Mouse (Mus musculus): Measurements from ENCODE around the gene Snrnp70. TPM values are rescaled to one million over a fixed set of nuclear protein-coding genes. Genes with fewer than 3 reads are reported as not detected.

Gene Snrnp70
- polyA plus RNA-seq, 1 experiment from 2014 or later = 305 TPM

GRCm38 (mm10) chr7:45338161-45338911 lies 57.2 kb downstream of the Snrnp70 start:
- WGBS = 2% methylated on average over 14 of the region's 14 CpGs
- Histone ChIP-seq H3K9me3 (replicated peaks) (no peaks in the 10 kb centered on the region), H3K4me1 (peaks cover 68% of the 10 kb centered on the region), H3K36me3 (no peaks in the 10 kb centered on the region), H3K4me3 (peak overlapping the region; percentile 69), H3K27me3 (ENCODE audit: low read depth, poor library complexity, severe bottlenecking) (peaks cover 38% of the 10 kb centered on the region), H3K27ac (peak overlapping the region; percentile 87)
- peak; percentile 49 for DNase-seq (ENCODE audit: low spot score)

GRCm38 (mm10) chr7:45337469-45337868 lies 58.1 kb downstream of the Snrnp70 start:
- Histone ChIP-seq H3K4me1 (peaks cover 76% of the 10 kb centered on the region), H3K9me3 (replicated peaks) (no peaks in the 10 kb centered on the region), H3K27me3 (ENCODE audit: low read depth, poor library complexity, severe bottlenecking) (peaks cover 33% of the 10 kb centered on the region), H3K4me3 (peak overlapping the region; percentile 69; the same call in 1 of the 2 replicates), H3K36me3 (no peaks in the 10 kb centered on the region), H3K27ac (no peak overlapping the region)
- DNase-seq (ENCODE audit: low spot score) = no peak
- WGBS = 16% methylated on average over 4 of the region's 4 CpGs

- peaks cover 35% of the 10 kb centered on the region for H3K27me3 ChIP-seq (ENCODE audit: low read depth, poor library complexity, severe bottlenecking)
- no peak overlapping the region for H3K27ac ChIP-seq
- WGBS = 91% methylated on average over 4 of the region's 4 CpGs
- H3K36me3 ChIP-seq = no peaks in the 10 kb centered on the region
- DNase-seq (ENCODE audit: low spot score) = no peak
- H3K4me3 ChIP-seq = no peak overlapping the region
- peaks cover 79% of the 10 kb centered on the region for H3K4me1 ChIP-seq
- no peaks in the 10 kb centered on the region for H3K9me3 ChIP-seq (replicated peaks)
These were observed 59.2 kb downstream of the Snrnp70 start for GRCm38 (mm10) chr7:45336319-45336718.

- 30% methylated on average over 5 of the region's 5 CpGs for WGBS
- no peak for DNase-seq (ENCODE audit: low spot score)
- Histone ChIP-seq H3K4me3 (0 out of 2 replicates have a peak within 1 kb of the TSS, but pooled peaks have one; percentile 72), H3K9me3 (replicated peaks) (no peaks in the 10 kb centered on the region), H3K27ac (peak within 1 kb of the TSS; percentile 50; the same call in 1 of the 2 replicates), H3K4me1 (peaks cover 67% of the 10 kb centered on the region), H3K36me3 (no peaks in the 10 kb centered on the region), H3K27me3 (ENCODE audit: low read depth, poor library complexity, severe bottlenecking) (peaks cover 35% of the 10 kb centered on the region)
These were observed 60.5 kb downstream of the Snrnp70 start, which contains the start of gene Hrc for GRCm38 (mm10) chr7:45335056-45335455. Gene Hrc (plus strand): TSS chr7:45335290.

- Histone ChIP-seq H3K4me3 (0 out of 2 replicates have a peak overlapping the region, but pooled peaks have one; percentile 12), H3K4me1 (peaks cover 62% of the 10 kb centered on the region), H3K36me3 (no peaks in the 10 kb centered on the region), H3K27me3 (ENCODE audit: low read depth, poor library complexity, severe bottlenecking) (peaks cover 35% of the 10 kb centered on the region), H3K9me3 (replicated peaks) (no peaks in the 10 kb centered on the region), H3K27ac (peak overlapping the region; percentile 50; the same call in 1 of the 2 replicates)
- WGBS = 11% methylated on average over 3 of the region's 3 CpGs
- no peak for DNase-seq (ENCODE audit: low spot score)
These were observed 60.9 kb downstream of the Snrnp70 start for GRCm38 (mm10) chr7:45334605-45335004.

GRCm38 (mm10) chr7:45333431-45333982 lies 62.0 kb downstream of the Snrnp70 start, which contains the start of gene Trpm4:
Gene Trpm4 (minus strand): TSS chr7:45333780.
- peak within 1 kb of the TSS; percentile 72 for H3K4me3 ChIP-seq
- H3K27me3 ChIP-seq (ENCODE audit: low read depth, poor library complexity, severe bottlenecking) = peaks cover 30% of the 10 kb centered on the region
- WGBS = under 1% methylated on average over 38 of the region's 38 CpGs
- DNase-seq (ENCODE audit: low spot score) = peak; percentile 89
- no peaks in the 10 kb centered on the region for H3K9me3 ChIP-seq (replicated peaks)
- H3K27ac ChIP-seq = peak within 1 kb of the TSS; percentile 85
- no peaks in the 10 kb centered on the region for H3K36me3 ChIP-seq
- peaks cover 51% of the 10 kb centered on the region for H3K4me1 ChIP-seq

GRCm38 (mm10) chr7:45332685-45333425 lies 62.7 kb downstream of the Snrnp70 start:
- 3% methylated on average over 22 of the region's 22 CpGs for WGBS
- DNase-seq (ENCODE audit: low spot score) = peak; percentile 57

GRCm38 (mm10) chr7:45331502-45331901 lies 64.0 kb downstream of the Snrnp70 start:
- peaks cover 13% of the 10 kb centered on the region; the same call in 1 of the 2 replicates for H3K27me3 ChIP-seq (ENCODE audit: low read depth, poor library complexity, severe bottlenecking)
- WGBS = 77% methylated on average over 6 of the region's 6 CpGs
- no peaks in the 10 kb centered on the region for H3K9me3 ChIP-seq (replicated peaks)
- DNase-seq (ENCODE audit: low spot score) = no peak
- H3K4me1 ChIP-seq = peaks cover 36% of the 10 kb centered on the region
- no peak overlapping the region for H3K27ac ChIP-seq
- peaks cover 4% of the 10 kb centered on the region; the same call in 1 of the 2 replicates for H3K36me3 ChIP-seq
- no peak overlapping the region for H3K4me3 ChIP-seq

More at GRCm38 (mm10) chr7:45332685-45333425, 62.7 kb downstream of the Snrnp70 start:
- Histone ChIP-seq H3K27ac (peak overlapping the region; percentile 85), H3K36me3 (no peaks in the 10 kb centered on the region), H3K4me1 (peaks cover 45% of the 10 kb centered on the region), H3K9me3 (replicated peaks) (no peaks in the 10 kb centered on the region), H3K4me3 (peak overlapping the region; percentile 72), H3K27me3 (ENCODE audit: low read depth, poor library complexity, severe bottlenecking) (peaks cover 26% of the 10 kb centered on the region)

GRCm38 (mm10) chr7:45328841-45329475 lies 66.6 kb downstream of the Snrnp70 start:
- 80% methylated on average over 13 of the region's 13 CpGs for WGBS
- DNase-seq (ENCODE audit: low spot score) = no peak
- Histone ChIP-seq H3K4me1 (peaks cover 22% of the 10 kb centered on the region), H3K36me3 (peaks cover 11% of the 10 kb centered on the region; the same call in 1 of the 2 replicates), H3K9me3 (replicated peaks) (no peaks in the 10 kb centered on the region), H3K27ac (no peak overlapping the region), H3K4me3 (no peak overlapping the region), H3K27me3 (ENCODE audit: low read depth, poor library complexity, severe bottlenecking) (0 out of 2 replicates have a peak, but pooled peaks cover 4% of the 10 kb centered on the region)

Other genes starting within 250 kb of the Snrnp70 start
- 105 and 109 TPM in 2 replicates for gene Pih1d1, start 241.4 kb downstream of the Snrnp70 start, polyA plus RNA-seq (2016; fragmentation: Nextera tagmentation; extraction: Ambion mirVana)
- gene Aldh16a1, start 241.2 kb downstream of the Snrnp70 start, polyA plus RNA-seq (2016; fragmentation: Nextera tagmentation; extraction: Ambion mirVana) = 54.2 and 63.7 TPM in 2 replicates
- 0.06 TPM in 1 of 2 replicates, not detected in the other for gene Slc17a7, start 231.8 kb downstream of the Snrnp70 start, polyA plus RNA-seq (2016; fragmentation: Nextera tagmentation; extraction: Ambion mirVana)
- gene Gfy, start 216.2 kb downstream of the Snrnp70 start, polyA plus RNA-seq (2016; fragmentation: Nextera tagmentation; extraction: Ambion mirVana) = not detected in 2 replicates
- gene Pth2, start 214.7 kb downstream of the Snrnp70 start, polyA plus RNA-seq (2016; fragmentation: Nextera tagmentation; extraction: Ambion mirVana) = not detected in 2 replicates
- 0.45 and 0.68 TPM in 2 replicates for gene Ccdc155, start 190.8 kb downstream of the Snrnp70 start, polyA plus RNA-seq (2016; fragmentation: Nextera tagmentation; extraction: Ambion mirVana)
- gene Dkkl1, start 183.6 kb downstream of the Snrnp70 start, polyA plus RNA-seq (2016; fragmentation: Nextera tagmentation; extraction: Ambion mirVana) = 0.21 and 0.41 TPM in 2 replicates
- gene Tead2, start 180.0 kb downstream of the Snrnp70 start, polyA plus RNA-seq (2016; fragmentation: Nextera tagmentation; extraction: Ambion mirVana) = 435 and 481 TPM in 2 replicates
- gene Cd37, start 156.6 kb downstream of the Snrnp70 start, polyA plus RNA-seq (2016; fragmentation: Nextera tagmentation; extraction: Ambion mirVana) = 1.1 and 1.2 TPM in 2 replicates
- gene Slc6a16, start 154.7 kb downstream of the Snrnp70 start, polyA plus RNA-seq (2016; fragmentation: Nextera tagmentation; extraction: Ambion mirVana) = 0.24 and 0.49 TPM in 2 replicates
- not detected in 2 replicates for gene Slc6a21, start 118.2 kb downstream of the Snrnp70 start, polyA plus RNA-seq (2016; fragmentation: Nextera tagmentation; extraction: Ambion mirVana)
- 5.2 and 8.4 TPM in 2 replicates for gene Trpm4, start 62.0 kb downstream of the Snrnp70 start, polyA plus RNA-seq (2016; fragmentation: Nextera tagmentation; extraction: Ambion mirVana)
- gene Hrc, start 60.5 kb downstream of the Snrnp70 start, polyA plus RNA-seq (2016; fragmentation: Nextera tagmentation; extraction: Ambion mirVana) = 0.24 and 0.39 TPM in 2 replicates
- gene Ppfia3, start 28.7 kb downstream of the Snrnp70 start, polyA plus RNA-seq (2016; fragmentation: Nextera tagmentation; extraction: Ambion mirVana) = 2.4 and 5.3 TPM in 2 replicates
- gene Lin7b, start 25.2 kb downstream of the Snrnp70 start, polyA plus RNA-seq (2016; fragmentation: Nextera tagmentation; extraction: Ambion mirVana) = 0.40 and 0.64 TPM in 2 replicates
- gene Kcna7, start 9.9 kb upstream of the Snrnp70 start, polyA plus RNA-seq (2016; fragmentation: Nextera tagmentation; extraction: Ambion mirVana) = 0.06 TPM in 1 of 2 replicates, not detected in the other
- 2.1 and 2.2 TPM in 2 replicates for gene Ntf5, start 18.0 kb upstream of the Snrnp70 start, polyA plus RNA-seq (2016; fragmentation: Nextera tagmentation; extraction: Ambion mirVana)
- gene Lhb, start 25.1 kb upstream of the Snrnp70 start, polyA plus RNA-seq (2016; fragmentation: Nextera tagmentation; extraction: Ambion mirVana) = not detected in 2 replicates
- gene Gys1, start 39.1 kb upstream of the Snrnp70 start, polyA plus RNA-seq (2016; fragmentation: Nextera tagmentation; extraction: Ambion mirVana) = 42.6 and 44.9 TPM in 2 replicates
- gene Ruvbl2, start 42.4 kb upstream of the Snrnp70 start, polyA plus RNA-seq (2016; fragmentation: Nextera tagmentation; extraction: Ambion mirVana) = 228 and 283 TPM in 2 replicates
- gene Ftl1, start 64.1 kb upstream of the Snrnp70 start, polyA plus RNA-seq (2016; fragmentation: Nextera tagmentation; extraction: Ambion mirVana) = 5,063 and 5,416 TPM in 2 replicates
- 248 and 297 TPM in 2 replicates for gene Bax, start 71.2 kb upstream of the Snrnp70 start, polyA plus RNA-seq (2016; fragmentation: Nextera tagmentation; extraction: Ambion mirVana)
- gene Tulp2, start 86.1 kb upstream of the Snrnp70 start, polyA plus RNA-seq (2016; fragmentation: Nextera tagmentation; extraction: Ambion mirVana) = 1.8 and 2.2 TPM in 2 replicates
- gene Gm45808, start 91.1 kb upstream of the Snrnp70 start, polyA plus RNA-seq (2016; fragmentation: Nextera tagmentation; extraction: Ambion mirVana) = not detected in 2 replicates
- gene Dhdh, start 93.1 kb upstream of the Snrnp70 start, polyA plus RNA-seq (2016; fragmentation: Nextera tagmentation; extraction: Ambion mirVana) = 4.9 and 5.8 TPM in 2 replicates
- gene Nucb1, start 114.7 kb upstream of the Snrnp70 start, polyA plus RNA-seq (2016; fragmentation: Nextera tagmentation; extraction: Ambion mirVana) = 116 and 125 TPM in 2 replicates
- 22.4 and 25.7 TPM in 2 replicates for gene Ppp1r15a, start 130.5 kb upstream of the Snrnp70 start, polyA plus RNA-seq (2016; fragmentation: Nextera tagmentation; extraction: Ambion mirVana)
- gene Plekha4, start 130.6 kb upstream of the Snrnp70 start, polyA plus RNA-seq (2016; fragmentation: Nextera tagmentation; extraction: Ambion mirVana) = 0.43 and 1.0 TPM in 2 replicates
- 1.0 and 1.1 TPM in 2 replicates for gene Hsd17b14, start 159.2 kb upstream of the Snrnp70 start, polyA plus RNA-seq (2016; fragmentation: Nextera tagmentation; extraction: Ambion mirVana)
- 65.8 and 68.0 TPM in 2 replicates for gene Bcat2, start 174.4 kb upstream of the Snrnp70 start, polyA plus RNA-seq (2016; fragmentation: Nextera tagmentation; extraction: Ambion mirVana)
- gene Fgf21, start 219.7 kb upstream of the Snrnp70 start, polyA plus RNA-seq (2016; fragmentation: Nextera tagmentation; extraction: Ambion mirVana) = not detected in 2 replicates
- gene Fut1, start 221.5 kb upstream of the Snrnp70 start, polyA plus RNA-seq (2016; fragmentation: Nextera tagmentation; extraction: Ambion mirVana) = not detected in 2 replicates
- 0.24 TPM in 1 of 2 replicates, not detected in the other for gene Izumo1, start 226.1 kb upstream of the Snrnp70 start, polyA plus RNA-seq (2016; fragmentation: Nextera tagmentation; extraction: Ambion mirVana)
- 8.0 and 8.3 TPM in 2 replicates for gene Rasip1, start 231.7 kb upstream of the Snrnp70 start, polyA plus RNA-seq (2016; fragmentation: Nextera tagmentation; extraction: Ambion mirVana)
- gene Mamstr, start 244.2 kb upstream of the Snrnp70 start, polyA plus RNA-seq (2016; fragmentation: Nextera tagmentation; extraction: Ambion mirVana) = 2.2 and 3.2 TPM in 2 replicates

Data from limb, embryonic 10.5 days (tissue).